Mouse (Mus musculus): Measurements from ENCODE around the gene Cblb. TPM values are rescaled to one million over a fixed set of nuclear protein-coding genes. Genes with fewer than 3 reads are reported as not detected.

The Cblb gene
- polyA plus RNA-seq, 1 experiment from 2014 or later, result 18.6 TPM

GRCm38 (mm10) chr16:52222896-52223295 lies 191.9 kb downstream of the Cblb start:
- Histone ChIP-seq H3K4me2 (replicated peaks; ENCODE audit: low read depth, low read length) (no peak overlapping the region), H3K36me3 (ENCODE audit: control insufficient read depth, insufficient read depth, low read length) (no peaks in the 10 kb centered on the region), H3K27ac (ENCODE audit: low read length) (no peak overlapping the region), H3K9ac (replicated peaks; ENCODE audit: low read depth, low read length) (no peak overlapping the region), H3K9me3 (ENCODE audit: control insufficient read depth, low read depth, low read length) (no peaks in the 10 kb centered on the region), H3K4me3 (ENCODE audit: low read depth, low read length) (no peak overlapping the region), H3K4me1 (ENCODE audit: control insufficient read depth, insufficient read depth, low read length) (no peaks in the 10 kb centered on the region), H3K27me3 (ENCODE audit: control insufficient read depth, insufficient read depth, low read length) (no peaks in the 10 kb centered on the region)
- no peak for ATAC-seq (ENCODE audit: insufficient number of reproducible peaks, insufficient read depth, low FRiP score, low read depth)
- 69% methylated on average over 4 of the region's 4 CpGs for WGBS

GRCm38 (mm10) chr16:52229446-52229845 lies 198.4 kb downstream of the Cblb start:
- 62% methylated on average over 7 of the region's 7 CpGs for WGBS
- H3K9me3 ChIP-seq (ENCODE audit: control insufficient read depth, low read depth, low read length), result no peaks in the 10 kb centered on the region

GRCm38 (mm10) chr16:52229930-52230329 lies 198.9 kb downstream of the Cblb start:
- no peaks in the 10 kb centered on the region for H3K9me3 ChIP-seq (ENCODE audit: control insufficient read depth, low read depth, low read length)
- H3K4me1 ChIP-seq (ENCODE audit: control insufficient read depth, insufficient read depth, low read length), result no peaks in the 10 kb centered on the region
- no peak overlapping the region for H3K9ac ChIP-seq (replicated peaks; ENCODE audit: low read depth, low read length)
- no peak overlapping the region for H3K4me3 ChIP-seq (ENCODE audit: low read depth, low read length)
- H3K27ac ChIP-seq (ENCODE audit: low read length), result no peak overlapping the region
- H3K4me2 ChIP-seq (replicated peaks; ENCODE audit: low read depth, low read length), result no peak overlapping the region
- no peaks in the 10 kb centered on the region for H3K27me3 ChIP-seq (ENCODE audit: control insufficient read depth, insufficient read depth, low read length)
- no peaks in the 10 kb centered on the region for H3K36me3 ChIP-seq (ENCODE audit: control insufficient read depth, insufficient read depth, low read length)
- no peak for ATAC-seq (ENCODE audit: insufficient number of reproducible peaks, insufficient read depth, low FRiP score, low read depth)
- 63% methylated on average over 2 of the region's 2 CpGs for WGBS

More at GRCm38 (mm10) chr16:52229446-52229845, 198.4 kb downstream of the Cblb start:
- H3K9ac ChIP-seq (replicated peaks; ENCODE audit: low read depth, low read length), result no peak overlapping the region
- H3K27ac ChIP-seq (ENCODE audit: low read length), result no peak overlapping the region
- no peaks in the 10 kb centered on the region for H3K27me3 ChIP-seq (ENCODE audit: control insufficient read depth, insufficient read depth, low read length)
- no peaks in the 10 kb centered on the region for H3K4me1 ChIP-seq (ENCODE audit: control insufficient read depth, insufficient read depth, low read length)
- H3K4me3 ChIP-seq (ENCODE audit: low read depth, low read length), result no peak overlapping the region
- no peak for ATAC-seq (ENCODE audit: insufficient number of reproducible peaks, insufficient read depth, low FRiP score, low read depth)
- no peaks in the 10 kb centered on the region for H3K36me3 ChIP-seq (ENCODE audit: control insufficient read depth, insufficient read depth, low read length)
- no peak overlapping the region for H3K4me2 ChIP-seq (replicated peaks; ENCODE audit: low read depth, low read length)

- 0 out of 2 replicates have a peak, but pooled peaks have one; percentile 23 for ATAC-seq (ENCODE audit: insufficient number of reproducible peaks, insufficient read depth, low FRiP score, low read depth)
- 80% methylated on average over 2 of the region's 2 CpGs for WGBS
These were observed 211.1 kb downstream of the Cblb start for GRCm38 (mm10) chr16:52242144-52242543.

GRCm38 (mm10) chr16:52243421-52243973 lies 212.5 kb downstream of the Cblb start:
- H3K9ac ChIP-seq (replicated peaks; ENCODE audit: low read depth, low read length), result no peak overlapping the region
- H3K9me3 ChIP-seq (ENCODE audit: control insufficient read depth, low read depth, low read length), result no peaks in the 10 kb centered on the region
- H3K27me3 ChIP-seq (ENCODE audit: control insufficient read depth, insufficient read depth, low read length), result no peaks in the 10 kb centered on the region
- H3K4me1 ChIP-seq (ENCODE audit: control insufficient read depth, insufficient read depth, low read length), result no peaks in the 10 kb centered on the region
- H3K4me3 ChIP-seq (ENCODE audit: low read depth, low read length), result no peak overlapping the region
- no peak overlapping the region for H3K27ac ChIP-seq (ENCODE audit: low read length)
- WGBS, result 75% methylated on average over 4 of the region's 4 CpGs
- H3K4me2 ChIP-seq (replicated peaks; ENCODE audit: low read depth, low read length), result no peak overlapping the region
- no peak for ATAC-seq (ENCODE audit: insufficient number of reproducible peaks, insufficient read depth, low FRiP score, low read depth)
- H3K36me3 ChIP-seq (ENCODE audit: control insufficient read depth, insufficient read depth, low read length), result no peaks in the 10 kb centered on the region

More at GRCm38 (mm10) chr16:52242144-52242543, 211.1 kb downstream of the Cblb start:
- H3K9me3 ChIP-seq (ENCODE audit: control insufficient read depth, low read depth, low read length), result no peaks in the 10 kb centered on the region
- no peaks in the 10 kb centered on the region for H3K36me3 ChIP-seq (ENCODE audit: control insufficient read depth, insufficient read depth, low read length)
- H3K9ac ChIP-seq (replicated peaks; ENCODE audit: low read depth, low read length), result no peak overlapping the region
- H3K4me1 ChIP-seq (ENCODE audit: control insufficient read depth, insufficient read depth, low read length), result no peaks in the 10 kb centered on the region
- no peaks in the 10 kb centered on the region for H3K27me3 ChIP-seq (ENCODE audit: control insufficient read depth, insufficient read depth, low read length)
- no peak overlapping the region for H3K27ac ChIP-seq (ENCODE audit: low read length)
- H3K4me2 ChIP-seq (replicated peaks; ENCODE audit: low read depth, low read length), result no peak overlapping the region
- no peak overlapping the region for H3K4me3 ChIP-seq (ENCODE audit: low read depth, low read length)

GRCm38 (mm10) chr16:52250196-52250595 lies 219.2 kb downstream of the Cblb start:
- WGBS, result 88% methylated on average over 4 of the region's 4 CpGs
- Histone ChIP-seq H3K4me1 (ENCODE audit: control insufficient read depth, insufficient read depth, low read length) (no peaks in the 10 kb centered on the region), H3K4me3 (ENCODE audit: low read depth, low read length) (no peak overlapping the region), H3K9me3 (ENCODE audit: control insufficient read depth, low read depth, low read length) (no peaks in the 10 kb centered on the region), H3K4me2 (replicated peaks; ENCODE audit: low read depth, low read length) (no peak overlapping the region), H3K27me3 (ENCODE audit: control insufficient read depth, insufficient read depth, low read length) (no peaks in the 10 kb centered on the region), H3K27ac (ENCODE audit: low read length) (no peak overlapping the region), H3K9ac (replicated peaks; ENCODE audit: low read depth, low read length) (no peak overlapping the region), H3K36me3 (ENCODE audit: control insufficient read depth, insufficient read depth, low read length) (peaks cover 5% of the 10 kb centered on the region; the same call in 1 of the 2 replicates)
- no peak for ATAC-seq (ENCODE audit: insufficient number of reproducible peaks, insufficient read depth, low FRiP score, low read depth)

GRCm38 (mm10) chr16:52250935-52251334 lies 219.9 kb downstream of the Cblb start:
- 79% methylated on average over 4 of the region's 4 CpGs for WGBS
- Histone ChIP-seq H3K27ac (ENCODE audit: low read length) (no peak overlapping the region), H3K9me3 (ENCODE audit: control insufficient read depth, low read depth, low read length) (no peaks in the 10 kb centered on the region), H3K4me2 (replicated peaks; ENCODE audit: low read depth, low read length) (no peak overlapping the region), H3K27me3 (ENCODE audit: control insufficient read depth, insufficient read depth, low read length) (no peaks in the 10 kb centered on the region), H3K36me3 (ENCODE audit: control insufficient read depth, insufficient read depth, low read length) (peaks cover 5% of the 10 kb centered on the region), H3K9ac (replicated peaks; ENCODE audit: low read depth, low read length) (no peak overlapping the region), H3K4me3 (ENCODE audit: low read depth, low read length) (no peak overlapping the region), H3K4me1 (ENCODE audit: control insufficient read depth, insufficient read depth, low read length) (no peaks in the 10 kb centered on the region)
- no peak for ATAC-seq (ENCODE audit: insufficient number of reproducible peaks, insufficient read depth, low FRiP score, low read depth)
